Mouse (Mus musculus): ENCODE results near the gene Gjb5. TPM values are rescaled to one million over a fixed set of nuclear protein-coding genes. Genes with fewer than 3 reads are reported as not detected.

Gene Gjb5
- polyA plus RNA-seq (2012; rRNA removed) = not detected in 2 replicates

- no peak within 1 kb of the TSS for H3K4me3 ChIP-seq (ENCODE audit: insufficient read depth, low read length)
- TF ChIP-seq CTCF (IDR thresholded peaks at IDR 0.05; ENCODE audit: extremely low read depth, insufficient read depth, low read length) = no peak
- no peak for TF ChIP-seq POLR2A (IDR thresholded peaks at IDR 0.05; ENCODE audit: extremely low read depth, insufficient read depth, low read length)
- no peaks in the 10 kb centered on the region for H3K4me1 ChIP-seq (ENCODE audit: control insufficient read depth, insufficient read depth, low read length)
- H3K27ac ChIP-seq (ENCODE audit: insufficient read depth, low read length) = no peak within 1 kb of the TSS
These were observed at the start of gene Gjb5 for GRCm38 (mm10) chr4:127358018-127358417. Gene Gjb5 (minus strand): TSS chr4:127358181.

- Histone ChIP-seq H3K27ac (ENCODE audit: insufficient read depth, low read length) (no peak overlapping the region), H3K4me3 (ENCODE audit: insufficient read depth, low read length) (no peak overlapping the region), H3K4me1 (ENCODE audit: control insufficient read depth, insufficient read depth, low read length) (0 out of 2 replicates have a peak, but pooled peaks cover 2% of the 10 kb centered on the region)
- TF ChIP-seq POLR2A (IDR thresholded peaks at IDR 0.05; ENCODE audit: extremely low read depth, insufficient read depth, low read length) (no peak), CTCF (IDR thresholded peaks at IDR 0.05; ENCODE audit: extremely low read depth, insufficient read depth, low read length) (no peak)
These were observed 44.6 kb upstream of the Gjb5 start for GRCm38 (mm10) chr4:127402614-127403013.

GRCm38 (mm10) chr4:127402166-127402565, 44.2 kb upstream of the Gjb5 start:
- no peak for TF ChIP-seq POLR2A (IDR thresholded peaks at IDR 0.05; ENCODE audit: extremely low read depth, insufficient read depth, low read length)
- no peak for TF ChIP-seq CTCF (IDR thresholded peaks at IDR 0.05; ENCODE audit: extremely low read depth, insufficient read depth, low read length)
- Histone ChIP-seq H3K27ac (ENCODE audit: insufficient read depth, low read length) (no peak overlapping the region), H3K4me3 (ENCODE audit: insufficient read depth, low read length) (no peak overlapping the region), H3K4me1 (ENCODE audit: control insufficient read depth, insufficient read depth, low read length) (0 out of 2 replicates have a peak, but pooled peaks cover 2% of the 10 kb centered on the region)

- TF ChIP-seq POLR2A (IDR thresholded peaks at IDR 0.05; ENCODE audit: extremely low read depth, insufficient read depth, low read length) (no peak), CTCF (IDR thresholded peaks at IDR 0.05; ENCODE audit: extremely low read depth, insufficient read depth, low read length) (no peak)
- H3K27ac ChIP-seq (ENCODE audit: insufficient read depth, low read length) = no peak overlapping the region
- no peak overlapping the region for H3K4me3 ChIP-seq (ENCODE audit: insufficient read depth, low read length)
- H3K4me1 ChIP-seq (ENCODE audit: control insufficient read depth, insufficient read depth, low read length) = 0 out of 2 replicates have a peak, but pooled peaks cover 2% of the 10 kb centered on the region
These were observed 42.5 kb upstream of the Gjb5 start for GRCm38 (mm10) chr4:127400165-127401145.

- Histone ChIP-seq H3K27ac (ENCODE audit: insufficient read depth, low read length) (no peak overlapping the region), H3K4me1 (ENCODE audit: control insufficient read depth, insufficient read depth, low read length) (0 out of 2 replicates have a peak, but pooled peaks cover 2% of the 10 kb centered on the region), H3K4me3 (ENCODE audit: insufficient read depth, low read length) (no peak overlapping the region)
- TF ChIP-seq CTCF (IDR thresholded peaks at IDR 0.05; ENCODE audit: extremely low read depth, insufficient read depth, low read length) = no peak
These were observed 37.6 kb upstream of the Gjb5 start for GRCm38 (mm10) chr4:127395591-127395990.

GRCm38 (mm10) chr4:127389645-127390044, 31.7 kb upstream of the Gjb5 start:
- Histone ChIP-seq H3K4me3 (ENCODE audit: insufficient read depth, low read length) (no peak overlapping the region), H3K4me1 (ENCODE audit: control insufficient read depth, insufficient read depth, low read length) (no peaks in the 10 kb centered on the region; the same call in 1 of the 2 replicates), H3K27ac (ENCODE audit: insufficient read depth, low read length) (no peak overlapping the region)
- TF ChIP-seq POLR2A (IDR thresholded peaks at IDR 0.05; ENCODE audit: extremely low read depth, insufficient read depth, low read length) (no peak), CTCF (IDR thresholded peaks at IDR 0.05; ENCODE audit: extremely low read depth, insufficient read depth, low read length) (no peak)

- Histone ChIP-seq H3K4me1 (ENCODE audit: control insufficient read depth, insufficient read depth, low read length) (no peaks in the 10 kb centered on the region), H3K4me3 (ENCODE audit: insufficient read depth, low read length) (no peak overlapping the region), H3K27ac (ENCODE audit: insufficient read depth, low read length) (no peak overlapping the region)
- TF ChIP-seq POLR2A (IDR thresholded peaks at IDR 0.05; ENCODE audit: extremely low read depth, insufficient read depth, low read length) (no peak), CTCF (IDR thresholded peaks at IDR 0.05; ENCODE audit: extremely low read depth, insufficient read depth, low read length) (peak; percentile 34; the same call in 1 of the 2 replicates)
These were observed 19.4 kb upstream of the Gjb5 start for GRCm38 (mm10) chr4:127377344-127377743.

- no peak for TF ChIP-seq CTCF (IDR thresholded peaks at IDR 0.05; ENCODE audit: extremely low read depth, insufficient read depth, low read length)
- TF ChIP-seq POLR2A (IDR thresholded peaks at IDR 0.05; ENCODE audit: extremely low read depth, insufficient read depth, low read length) = no peak
These were observed 17.7 kb upstream of the Gjb5 start for GRCm38 (mm10) chr4:127375541-127376177.

GRCm38 (mm10) chr4:127374645-127375044, 16.7 kb upstream of the Gjb5 start:
- H3K4me1 ChIP-seq (ENCODE audit: control insufficient read depth, insufficient read depth, low read length) = no peaks in the 10 kb centered on the region
- no peak for TF ChIP-seq POLR2A (IDR thresholded peaks at IDR 0.05; ENCODE audit: extremely low read depth, insufficient read depth, low read length)
- no peak for TF ChIP-seq CTCF (IDR thresholded peaks at IDR 0.05; ENCODE audit: extremely low read depth, insufficient read depth, low read length)
- no peak overlapping the region for H3K27ac ChIP-seq (ENCODE audit: insufficient read depth, low read length)
- no peak overlapping the region for H3K4me3 ChIP-seq (ENCODE audit: insufficient read depth, low read length)

More at GRCm38 (mm10) chr4:127375541-127376177, 17.7 kb upstream of the Gjb5 start:
- no peaks in the 10 kb centered on the region for H3K4me1 ChIP-seq (ENCODE audit: control insufficient read depth, insufficient read depth, low read length)
- no peak overlapping the region for H3K27ac ChIP-seq (ENCODE audit: insufficient read depth, low read length)
- no peak overlapping the region for H3K4me3 ChIP-seq (ENCODE audit: insufficient read depth, low read length)

All from cortical plate, adult 2 months (tissue).